Mouse (Mus musculus) spleen, embryonic (tissue): ENCODE data around the gene Lrpap1.

Source experiments
- CTCF ChIA-PET: fragments of 350-600 bp; sonication (Branson Sonifier 250); formaldehyde crosslinking; loops from one replicate; lab custom pipeline; 2022; lab: Charles Lee

Gene Lrpap1

DNA sequence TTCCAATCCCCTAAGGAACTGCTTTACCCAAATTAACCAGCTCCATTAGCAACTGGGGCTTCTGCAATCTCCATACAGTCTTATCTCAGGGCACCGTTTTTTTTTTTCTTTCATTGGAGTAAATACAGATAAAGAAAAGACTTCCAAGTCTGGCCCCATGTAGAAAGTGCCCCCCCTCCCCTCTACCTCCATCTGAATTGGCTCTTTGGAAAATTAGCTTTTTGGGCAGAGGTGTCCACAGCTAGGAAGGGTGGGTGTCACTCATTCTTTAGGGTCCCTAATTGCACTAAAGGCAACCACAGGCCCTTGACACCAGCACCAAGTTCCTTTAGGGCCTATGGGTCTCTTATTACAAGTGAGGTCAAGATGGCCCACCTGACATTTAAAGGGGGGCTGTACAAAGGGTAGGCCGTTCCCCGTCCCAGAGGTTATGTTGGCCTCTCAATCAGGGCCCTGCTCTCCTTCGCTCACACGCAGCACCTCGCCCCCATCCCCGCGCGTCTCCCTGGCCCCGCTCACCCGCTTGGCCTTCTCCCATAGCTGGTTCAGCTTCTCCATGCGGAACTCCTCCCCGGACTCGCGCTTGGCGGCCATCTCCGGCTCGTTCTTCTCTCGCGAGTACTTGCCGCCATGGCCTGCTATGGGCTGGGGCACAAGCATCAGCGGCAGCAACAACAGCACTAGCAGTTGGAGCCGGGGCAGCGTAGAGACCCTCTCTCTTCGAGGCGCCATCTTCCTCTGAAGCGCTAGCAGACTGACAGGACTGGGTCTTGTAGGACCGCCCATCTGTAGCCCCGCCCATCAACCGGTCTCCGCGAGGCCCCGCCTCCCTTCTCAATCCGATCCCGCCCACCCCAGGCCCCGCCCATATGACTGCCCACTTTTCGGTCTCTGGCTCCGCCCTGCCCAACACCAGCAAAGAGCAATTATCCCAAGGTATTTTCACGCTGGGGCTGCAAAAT, at the start of gene Lrpap1:
Gene Lrpap1, minus strand, starts transcription at position 807 of the 962 bp plus-strand sequence.
- CTCF ChIA-PET = interaction anchor here (0.6 to 0.7 kb wide), 3 partner anchors 8 to 912 kb away, joined by 3 to 4 read pairs (median 3); no protein-coding TSS in a partner anchor

DNA sequence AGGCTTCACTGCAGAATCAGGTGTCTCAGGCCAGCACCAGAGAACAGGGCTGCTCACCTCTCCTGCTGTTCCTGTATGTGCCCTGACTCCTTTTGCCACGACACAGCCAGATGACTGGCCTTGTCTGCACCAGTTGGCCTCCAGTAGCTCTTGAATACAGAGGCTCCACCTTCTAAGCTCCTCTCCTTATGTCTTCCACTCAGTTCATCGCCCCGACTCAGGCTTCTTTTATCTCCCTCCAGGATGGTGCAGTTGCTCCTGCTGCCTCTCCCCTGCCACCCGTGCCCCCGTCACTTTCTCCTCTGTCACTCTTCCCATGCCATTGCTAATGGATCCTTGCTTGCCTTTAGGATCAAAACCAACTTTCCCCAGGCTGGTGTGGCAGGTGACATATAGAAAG, 44.4 kb upstream of the Lrpap1 start:
- CTCF ChIA-PET = no interaction called here

DNA sequence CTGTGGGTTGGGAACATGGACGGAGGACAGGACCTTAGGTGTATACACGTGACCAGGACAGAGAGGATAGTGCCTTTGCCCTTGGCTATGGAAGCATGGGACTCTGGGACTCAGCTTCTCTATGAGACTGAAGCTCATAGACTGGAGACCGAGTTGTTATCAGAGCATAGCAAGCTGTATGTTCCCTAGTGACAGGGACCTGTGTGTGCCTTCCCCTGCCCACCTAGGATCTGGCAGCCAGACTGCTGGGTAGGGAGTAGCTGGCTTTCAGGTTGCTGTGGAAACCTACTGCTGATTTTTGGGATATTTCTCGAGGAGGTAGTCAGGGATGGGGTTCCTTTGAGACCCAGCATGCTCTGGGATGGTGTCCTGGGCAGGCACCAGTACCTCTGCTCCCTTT, 44.0 kb upstream of the Lrpap1 start:
- CTCF ChIA-PET = no interaction called here

DNA sequence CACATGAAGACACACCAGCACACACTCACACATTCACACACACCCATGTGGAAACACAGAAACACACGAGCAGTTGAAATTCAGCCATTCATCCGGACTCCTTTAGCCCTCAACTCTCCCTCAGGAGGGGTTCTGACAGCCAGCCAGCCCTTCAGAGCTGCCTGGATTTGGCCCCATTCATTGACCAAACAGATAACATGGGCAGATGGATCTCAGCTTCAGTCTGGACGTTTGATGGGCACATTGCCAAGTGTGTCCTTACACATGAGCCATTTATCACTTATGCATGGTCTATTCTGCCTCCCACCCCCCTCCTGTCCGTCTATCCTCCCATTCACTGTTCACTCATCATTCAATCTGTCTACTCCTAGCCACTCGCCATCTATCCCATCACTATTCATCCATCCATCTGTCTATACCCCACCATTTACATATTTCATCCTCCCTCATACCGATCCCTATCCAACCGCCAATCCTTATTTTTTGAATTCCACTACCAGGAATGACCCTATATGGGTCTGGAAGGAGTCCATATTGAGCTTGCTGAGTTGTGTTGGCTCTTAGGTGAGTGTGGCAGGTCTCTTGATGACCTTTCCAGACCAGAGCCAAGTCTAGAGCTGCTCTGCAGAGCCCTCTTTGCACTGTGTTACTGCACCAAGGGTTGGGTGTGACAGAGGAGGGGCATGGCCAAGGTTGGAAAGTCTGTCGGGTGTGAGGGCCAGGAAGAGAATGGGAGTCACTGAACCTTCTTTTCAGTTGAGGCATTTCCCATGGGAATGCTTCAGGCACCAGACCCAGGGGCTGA, 42.6 kb upstream of the Lrpap1 start:
- CTCF ChIA-PET = no interaction called here

DNA sequence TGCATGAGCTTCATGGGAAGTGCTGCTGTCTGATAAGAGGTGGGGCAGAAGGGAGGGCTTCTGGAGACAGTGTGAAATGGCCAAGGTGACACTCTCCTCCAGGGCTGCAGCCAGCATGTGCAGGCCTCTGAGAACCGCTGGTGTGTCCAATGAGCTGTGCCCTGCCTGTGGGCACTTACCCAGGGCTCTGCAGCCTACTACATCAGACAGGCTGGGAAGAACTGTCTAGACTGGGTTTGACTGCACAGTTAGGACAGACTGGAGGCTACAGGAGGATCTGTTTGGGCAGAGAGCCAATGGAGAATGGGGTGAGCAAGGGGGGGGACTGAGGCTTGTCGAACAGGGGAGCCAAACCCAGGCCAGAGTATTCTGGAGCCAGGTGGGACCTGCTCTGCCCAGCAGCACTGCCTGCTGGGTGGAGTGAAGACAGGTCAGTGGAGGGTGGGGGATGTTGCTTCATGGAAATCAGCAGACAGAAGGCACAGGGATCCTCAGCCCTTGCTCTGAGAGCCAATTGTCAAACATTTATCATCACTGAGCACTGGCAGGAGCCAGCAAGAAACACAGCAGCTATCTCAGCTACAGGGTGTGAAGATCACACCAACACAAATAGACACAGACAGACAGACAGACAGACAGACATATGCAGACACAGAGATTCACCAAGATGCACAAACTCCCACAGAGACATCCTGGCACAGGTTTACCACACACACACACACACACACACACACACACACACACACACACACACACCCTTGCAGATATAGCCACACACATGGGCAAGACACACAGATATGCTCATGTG, 41.8 kb upstream of the Lrpap1 start:
- CTCF ChIA-PET = no interaction called here

DNA sequence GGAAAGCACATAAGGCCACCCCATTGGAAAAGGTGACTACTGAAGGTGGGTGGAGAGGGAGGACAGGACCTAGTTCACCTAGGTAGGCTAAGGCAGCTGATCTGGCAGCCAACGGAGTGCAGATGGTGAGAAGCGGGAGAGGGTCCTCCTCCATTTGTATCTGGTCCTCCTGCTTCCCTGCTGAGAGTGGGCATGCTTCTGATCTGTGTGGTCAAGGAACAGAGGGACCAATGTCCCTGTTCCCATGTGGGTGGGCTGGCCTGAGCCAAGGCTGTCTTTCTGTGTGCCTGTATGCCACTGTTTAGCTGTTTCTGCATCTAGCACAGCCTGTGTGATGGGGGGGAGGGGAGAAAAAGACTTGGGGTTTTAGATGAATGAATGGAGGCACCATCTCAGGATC, 41.2 kb upstream of the Lrpap1 start:
- CTCF ChIA-PET = no interaction called here

DNA sequence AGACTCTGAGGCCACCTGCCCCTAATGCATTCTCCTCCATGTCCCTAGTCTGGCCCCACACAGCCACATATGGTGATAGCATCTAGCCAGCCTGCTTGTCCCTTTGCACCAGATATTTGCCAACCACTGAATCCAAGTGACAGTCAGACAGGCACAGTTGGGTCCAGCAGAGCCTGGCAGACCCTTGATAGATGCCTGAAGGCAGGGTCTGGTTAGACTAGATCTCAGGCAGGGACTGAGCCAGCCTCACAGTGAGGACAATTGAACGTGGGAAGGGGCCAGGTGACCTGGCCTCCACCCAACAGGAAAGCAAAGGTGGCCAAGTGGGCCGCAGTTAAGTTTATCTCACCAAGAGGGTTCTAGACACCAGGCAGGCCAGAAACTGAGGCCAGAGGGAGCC, 39.1 kb upstream of the Lrpap1 start:
- CTCF ChIA-PET = interaction anchor here (1.1 kb wide), 1 partner anchor 10 kb away, joined by 5 read pairs; no protein-coding TSS in a partner anchor

DNA sequence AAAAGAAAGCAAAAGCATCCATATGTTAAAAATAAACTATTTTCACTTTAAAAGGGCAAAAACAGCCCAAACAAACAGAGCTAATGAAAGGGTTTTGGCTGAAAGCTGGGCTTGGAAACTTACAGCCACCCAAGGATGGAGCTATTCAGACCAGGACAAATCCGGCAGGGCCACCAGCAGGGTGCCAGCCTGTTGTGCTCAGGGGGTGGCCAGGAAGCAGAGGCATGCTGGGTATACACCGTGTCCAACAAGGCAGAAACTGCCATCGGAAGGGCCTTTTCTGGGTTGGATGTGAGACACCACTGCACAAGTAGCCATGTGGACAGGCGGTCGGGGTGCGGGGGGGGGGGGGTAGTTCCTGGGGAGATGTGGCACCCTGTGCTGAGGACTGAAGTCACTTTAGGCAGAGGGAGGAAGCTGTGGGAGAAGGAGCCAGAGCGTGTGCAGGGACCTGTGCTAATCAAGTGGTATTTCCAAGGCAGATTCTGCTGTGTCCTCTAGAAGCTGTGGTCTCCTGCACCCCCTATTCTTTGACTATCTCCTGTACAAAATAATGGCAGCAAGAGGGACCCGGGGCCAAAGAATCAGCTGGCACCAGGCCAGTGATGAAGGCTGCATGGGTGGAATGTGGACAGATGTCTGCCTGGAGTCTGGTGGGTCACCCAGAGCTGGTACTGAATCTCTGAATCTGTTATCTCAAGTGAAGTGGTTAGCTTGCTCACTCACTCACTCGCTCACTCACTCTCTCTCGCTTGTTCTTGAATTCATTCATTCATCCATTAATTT, 38.1 kb upstream of the Lrpap1 start:
- CTCF ChIA-PET = no interaction called here

DNA sequence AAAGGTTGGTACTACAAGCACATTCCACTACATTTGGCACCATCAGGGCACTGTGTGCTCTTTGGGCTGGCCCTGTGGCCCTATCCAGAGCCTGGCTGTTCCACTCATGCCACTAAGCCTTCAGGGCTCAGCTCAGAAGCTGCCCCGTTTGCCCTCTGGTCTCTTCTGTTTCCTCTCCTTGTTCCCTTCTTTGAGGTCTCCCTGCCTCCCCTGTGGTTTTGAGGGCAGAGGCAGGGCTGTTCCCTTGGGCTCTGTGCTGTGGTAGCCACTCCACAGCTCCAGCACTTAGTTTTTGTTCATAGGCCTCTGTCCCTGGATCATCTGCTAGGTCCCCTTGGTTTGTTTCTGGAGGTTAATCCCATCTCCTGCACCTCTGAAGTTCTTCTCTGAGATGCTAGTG, 37.3 kb upstream of the Lrpap1 start:
- CTCF ChIA-PET = no interaction called here

DNA sequence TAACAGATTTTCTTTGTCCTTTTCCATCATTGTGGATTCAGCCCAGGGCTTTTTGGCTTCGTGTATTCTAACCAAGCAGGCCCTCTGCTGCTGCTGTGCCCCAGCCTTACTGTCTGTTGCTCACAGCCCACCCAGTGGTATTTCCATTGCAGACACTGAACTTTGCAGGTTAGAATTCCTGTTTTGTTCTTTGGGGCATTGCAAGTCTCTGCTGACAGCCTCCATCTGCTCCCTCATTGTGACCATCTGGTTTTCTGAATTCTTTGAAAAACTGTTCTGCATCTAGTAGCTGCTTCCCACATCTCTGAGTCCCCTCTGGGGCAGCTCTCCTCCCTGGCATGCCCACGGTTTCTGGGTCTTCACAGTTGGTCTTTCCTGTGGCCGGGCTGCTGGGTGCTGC, 35.8 kb upstream of the Lrpap1 start:
- CTCF ChIA-PET = no interaction called here

DNA sequence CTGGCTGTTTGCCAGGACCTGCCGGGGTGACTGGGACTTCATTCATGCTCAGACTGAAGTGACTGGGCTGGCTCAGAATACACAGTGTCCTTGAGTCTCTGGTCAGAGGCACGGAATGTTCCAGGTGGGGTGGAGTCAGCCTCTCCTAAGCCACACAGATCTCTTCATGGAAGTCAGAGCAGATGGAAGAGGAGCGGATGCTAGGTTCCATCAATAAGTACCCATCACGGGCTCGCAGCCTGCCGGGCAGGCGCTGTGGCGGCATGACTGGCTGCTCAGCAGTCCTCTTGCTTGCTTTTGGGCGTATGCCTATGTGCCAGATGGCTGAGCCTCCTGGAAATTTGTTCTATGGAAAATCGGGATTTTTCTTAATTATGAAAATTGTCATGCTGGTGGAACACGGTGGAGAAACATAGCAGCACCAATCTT, 32.6 kb upstream of the Lrpap1 start:
- CTCF ChIA-PET = no interaction called here

DNA sequence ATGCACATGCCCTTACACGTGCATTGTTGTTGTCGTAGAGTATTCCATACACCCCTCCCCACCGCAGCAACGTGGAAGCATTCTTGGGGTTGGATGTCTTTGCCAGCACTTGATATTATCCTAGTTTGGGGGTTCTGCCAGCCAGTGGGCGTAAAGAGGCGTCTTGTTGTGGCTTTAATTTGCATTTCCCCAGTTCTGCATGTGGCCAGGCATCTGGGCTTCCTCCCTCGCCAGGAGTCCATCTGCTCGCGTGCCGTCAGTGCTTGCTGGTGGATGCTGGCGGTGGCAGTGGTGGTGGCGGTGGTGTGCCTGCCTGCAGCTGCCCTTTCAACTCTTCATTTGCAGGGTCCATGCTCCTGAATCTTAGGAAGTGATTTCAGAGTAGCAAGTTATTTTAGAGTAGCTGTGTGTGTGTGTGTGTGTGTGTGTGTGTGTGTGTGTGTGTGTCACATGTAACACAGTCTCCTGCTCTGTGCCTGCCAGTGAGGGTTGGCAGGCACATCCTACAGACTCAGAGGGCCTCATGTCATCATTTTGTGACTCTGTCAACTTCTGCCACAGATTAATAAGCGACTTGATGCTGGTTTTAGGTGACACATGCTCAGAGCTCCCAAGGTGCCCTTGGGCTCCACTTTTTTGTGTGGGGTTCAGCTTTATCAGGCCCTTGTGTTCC, 32.1 kb upstream of the Lrpap1 start:
- CTCF ChIA-PET = no interaction called here

DNA sequence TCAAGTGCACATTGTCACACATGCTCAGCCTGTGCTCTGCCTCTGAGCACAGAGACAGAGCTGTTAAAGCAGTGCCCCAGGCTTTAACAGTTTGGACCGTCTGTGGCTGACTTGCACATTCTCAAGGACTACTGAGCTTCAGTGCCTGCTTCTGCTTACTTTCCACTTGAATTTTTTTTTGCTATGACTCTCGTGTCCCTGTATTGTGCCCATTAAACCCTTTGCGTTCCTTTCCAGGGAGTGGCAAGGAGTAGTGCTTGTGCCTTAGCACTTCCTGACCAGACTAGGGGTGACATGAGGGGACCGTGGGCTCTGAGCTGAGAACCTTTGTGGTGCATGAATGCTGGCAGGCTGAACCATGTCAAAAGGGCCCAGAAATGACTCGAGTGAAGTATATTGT, 30.3 kb upstream of the Lrpap1 start:
- CTCF ChIA-PET = no interaction called here

DNA sequence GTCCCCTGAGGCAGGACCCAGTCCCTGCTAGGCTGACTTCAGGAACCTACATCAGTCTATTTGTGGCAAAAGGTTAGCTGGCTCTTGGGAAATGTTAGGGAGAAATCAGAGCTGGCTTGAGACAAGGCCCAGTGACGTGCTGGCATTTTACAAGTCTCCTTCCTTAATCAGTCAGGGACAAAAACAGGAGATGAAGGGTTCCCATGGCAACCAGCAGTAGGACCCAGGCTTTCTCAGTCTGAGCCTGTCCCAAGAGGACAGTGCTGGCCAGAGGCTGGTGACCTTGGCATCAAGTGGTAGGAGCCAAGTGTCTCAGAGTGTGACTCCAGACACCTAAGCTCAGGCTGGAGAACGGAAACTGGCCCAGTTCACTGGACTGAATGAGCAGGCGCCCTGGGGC, 28.7 kb upstream of the Lrpap1 start:
- CTCF ChIA-PET = no interaction called here

DNA sequence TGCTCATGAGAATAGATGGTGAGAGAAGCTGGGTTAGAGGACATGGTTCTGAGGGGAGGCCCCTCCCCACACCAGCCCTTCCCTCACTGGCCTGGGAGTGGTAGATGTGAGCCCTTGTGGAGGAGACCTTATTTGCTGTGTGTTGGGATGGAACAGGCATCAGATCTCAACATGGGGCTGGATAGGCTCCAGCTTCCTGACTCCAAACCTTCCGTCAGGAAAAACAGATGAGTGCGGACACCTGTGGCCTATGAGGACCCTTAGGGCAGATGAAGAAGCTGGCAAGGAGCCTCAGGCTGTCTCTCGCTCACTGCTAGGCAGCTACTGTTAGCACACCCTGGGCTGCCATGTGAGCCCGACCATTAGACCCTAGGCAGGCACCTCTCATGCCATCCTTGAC, 27.9 kb upstream of the Lrpap1 start:
- CTCF ChIA-PET = no interaction called here

DNA sequence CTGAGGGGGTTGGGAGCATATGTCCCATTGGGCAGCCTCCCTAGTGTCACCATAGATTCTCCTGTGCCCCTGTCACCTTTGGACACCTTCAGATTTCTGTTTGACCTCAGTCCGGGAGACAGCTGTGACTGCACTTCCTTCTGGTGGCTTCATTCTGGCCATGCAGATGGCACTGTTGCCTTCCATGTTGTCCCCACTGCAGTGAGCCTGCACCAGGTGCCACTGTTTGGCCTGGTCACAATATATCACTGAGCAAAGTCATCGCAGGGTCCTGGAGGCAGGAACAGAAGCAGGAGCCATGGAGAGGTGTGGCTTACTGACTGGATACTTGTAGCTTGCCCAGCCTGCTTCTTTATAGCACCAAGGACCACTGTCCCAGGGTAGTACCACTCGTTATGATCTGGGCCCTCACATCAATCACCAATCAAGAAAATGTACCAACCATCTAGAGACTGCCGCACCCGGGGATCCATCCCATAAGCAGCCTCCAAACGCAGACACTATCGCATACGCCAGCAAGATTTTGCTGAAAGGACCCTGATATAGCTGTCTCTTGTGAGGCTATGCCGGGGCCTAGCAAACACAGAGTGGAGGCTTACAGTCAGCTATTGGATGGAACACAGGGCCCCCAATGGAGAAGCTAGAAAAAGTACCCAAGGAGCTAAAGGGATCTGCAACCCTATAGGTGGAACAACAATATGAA, 26.9 kb upstream of the Lrpap1 start:
- CTCF ChIA-PET = no interaction called here

DNA sequence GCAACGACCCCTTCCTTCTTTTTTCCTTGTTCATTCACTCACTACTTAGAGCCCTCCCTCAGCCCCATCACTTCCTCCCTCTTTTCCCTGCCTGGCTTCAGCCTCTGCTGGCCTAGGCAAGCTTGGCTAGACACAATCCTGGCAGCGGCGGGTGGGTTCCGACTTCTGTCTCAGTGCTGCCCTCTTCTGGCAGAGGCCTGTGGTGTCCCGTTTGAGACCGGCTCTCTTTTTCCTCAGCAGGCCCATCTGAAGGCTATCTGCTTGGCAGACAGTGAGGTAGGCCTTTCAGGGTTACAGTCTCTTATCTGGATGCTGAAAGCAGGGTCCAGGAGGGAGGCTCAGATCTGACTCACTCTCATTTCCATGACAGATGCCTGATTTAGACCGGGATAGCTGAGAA, 26.2 kb upstream of the Lrpap1 start:
- CTCF ChIA-PET = interaction anchor here (0.6 kb wide), 1 partner anchor 13 kb away, joined by 3 read pairs; no protein-coding TSS in a partner anchor

DNA sequence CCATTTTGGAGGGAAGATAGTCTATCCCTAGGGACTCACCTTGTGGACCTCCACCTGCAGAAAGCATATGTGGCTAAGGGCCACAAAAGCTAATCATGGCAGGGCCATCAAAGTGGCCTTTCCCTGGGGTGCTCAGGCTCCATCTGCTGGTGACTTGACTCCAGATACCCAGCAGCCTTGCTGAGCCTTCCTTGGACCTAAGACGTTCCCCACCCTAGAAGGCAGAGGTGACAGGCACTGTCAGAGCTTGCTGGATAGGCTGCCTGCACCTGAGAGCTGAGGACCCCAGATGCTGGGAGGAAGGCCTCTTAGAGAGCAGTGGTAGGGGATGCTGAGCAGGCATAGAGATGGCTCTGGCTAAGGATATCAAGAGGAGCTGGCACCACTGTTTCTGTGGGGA, 25.7 kb upstream of the Lrpap1 start:
- CTCF ChIA-PET = interaction anchor here (0.6 kb wide), 1 partner anchor 12 kb away, joined by 3 read pairs; no protein-coding TSS in a partner anchor

DNA sequence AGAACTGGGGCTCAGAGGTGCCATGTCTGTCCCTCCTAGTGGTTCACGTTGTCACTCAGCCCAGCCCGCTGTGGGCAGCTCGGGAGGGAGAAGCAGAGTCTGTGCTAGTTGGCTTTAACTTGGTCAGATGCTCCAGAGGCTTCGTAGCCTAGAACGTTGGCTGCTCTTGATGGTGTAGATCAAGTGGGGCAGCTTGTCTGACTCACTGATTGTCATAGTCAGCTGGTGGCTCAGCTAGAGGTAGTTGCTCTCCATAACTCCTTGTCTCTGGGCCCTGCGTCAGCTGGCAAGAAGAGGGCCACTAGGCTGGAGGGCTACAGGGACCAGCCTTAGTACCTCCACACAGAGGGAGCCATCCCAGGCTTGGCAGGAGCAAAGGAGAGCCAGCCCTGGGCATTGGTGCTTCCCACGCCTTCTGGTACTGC, 24.2 kb upstream of the Lrpap1 start:
- CTCF ChIA-PET = no interaction called here
